Mouse (Mus musculus): Measurements from ENCODE around the gene Acad8.

Acad8 gene

DNA sequence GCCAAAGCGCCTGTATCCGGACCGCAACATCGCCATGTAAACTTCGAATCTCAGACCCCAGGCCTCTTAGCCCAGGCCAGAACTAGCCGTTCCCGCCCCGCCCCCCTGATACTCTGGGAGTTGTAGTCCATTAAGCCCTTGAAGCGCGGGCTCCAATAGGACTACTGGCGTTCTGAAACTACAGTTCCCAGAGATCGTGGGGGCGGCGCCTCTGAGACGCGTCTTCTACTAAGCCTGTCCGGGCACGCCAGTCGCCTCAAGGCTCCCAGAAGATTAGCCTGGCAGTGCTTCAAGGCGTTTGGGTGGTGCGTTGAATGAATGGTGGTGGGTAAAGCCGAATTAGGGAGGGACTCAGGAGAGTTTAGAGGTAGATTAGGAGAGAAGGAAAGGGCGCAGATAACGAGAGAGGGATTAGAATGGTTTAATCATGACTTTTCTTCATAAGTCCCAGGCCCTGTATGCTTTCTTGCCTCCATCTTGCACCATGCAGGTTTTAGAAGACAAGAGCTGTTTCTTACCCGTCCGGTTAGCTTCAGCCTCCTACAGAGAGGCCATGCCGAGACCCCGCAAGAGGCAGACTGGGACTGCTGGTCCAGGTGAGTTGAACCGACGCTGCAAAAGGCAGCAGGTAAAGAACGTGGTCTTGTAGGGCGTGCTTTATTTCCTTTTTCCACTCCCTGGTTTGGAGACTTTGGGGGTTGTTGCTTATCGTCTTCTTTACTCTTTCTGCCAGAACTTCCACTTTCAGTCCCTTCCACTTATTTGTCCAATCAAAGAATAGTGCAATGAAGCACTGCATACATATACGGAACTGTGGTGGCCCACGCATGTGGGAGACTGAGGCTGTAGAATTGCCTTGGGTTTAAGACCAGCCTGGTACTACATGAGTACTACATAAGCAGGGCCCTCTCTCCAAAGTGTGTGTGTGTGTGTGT, at the start of gene Acad8, which contains the start of gene Thyn1:
Gene Acad8 (minus strand): TSS at position 106 of the 935 bp plus-strand sequence.
Gene Thyn1 (plus strand): TSS at position 250 of the 935 bp plus-strand sequence.
- DNase-seq (ENCODE audit: low spot score): peak; percentile 98

- no peak for DNase-seq (ENCODE audit: low spot score)
Measured at GRCm38 (mm10) chr9:27043892-27044291, 44.5 kb upstream of the Acad8 start.

DNA sequence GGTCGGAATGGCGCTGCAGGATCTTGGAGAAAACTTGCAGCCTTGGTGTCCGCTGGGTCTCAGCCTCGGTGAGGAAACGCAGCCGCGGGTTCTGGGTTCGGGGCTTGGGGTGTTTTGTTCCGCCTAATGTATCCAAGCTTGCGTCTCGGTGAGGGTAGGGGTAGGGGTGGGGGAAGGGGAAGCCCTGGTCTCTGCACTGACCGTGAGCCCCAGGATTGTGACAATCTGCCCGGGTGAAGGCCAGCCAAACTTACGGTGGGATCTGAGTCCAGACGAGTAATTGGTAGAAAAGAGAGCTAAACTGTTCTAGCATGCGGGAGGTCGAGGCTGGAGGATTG, 31.4 kb upstream of the Acad8 start:
- no peak for DNase-seq (ENCODE audit: low spot score)

GRCm38 (mm10) chr9:27029828-27030762, 30.7 kb upstream of the Acad8 start, which contains the start of the genes Vps26b and Ncapd3:
TSS of gene Vps26b (minus strand) at chr9:27030065.
TSS of gene Ncapd3 (plus strand) at chr9:27030175.
- peak; percentile 98 for DNase-seq (ENCODE audit: low spot score)

GRCm38 (mm10) chr9:27029022-27029827, 29.9 kb upstream of the Acad8 start:
- peak; percentile 38 for DNase-seq (ENCODE audit: low spot score)

GRCm38 (mm10) chr9:27026708-27027107, 27.3 kb upstream of the Acad8 start:
- DNase-seq (ENCODE audit: low spot score): no peak

DNA sequence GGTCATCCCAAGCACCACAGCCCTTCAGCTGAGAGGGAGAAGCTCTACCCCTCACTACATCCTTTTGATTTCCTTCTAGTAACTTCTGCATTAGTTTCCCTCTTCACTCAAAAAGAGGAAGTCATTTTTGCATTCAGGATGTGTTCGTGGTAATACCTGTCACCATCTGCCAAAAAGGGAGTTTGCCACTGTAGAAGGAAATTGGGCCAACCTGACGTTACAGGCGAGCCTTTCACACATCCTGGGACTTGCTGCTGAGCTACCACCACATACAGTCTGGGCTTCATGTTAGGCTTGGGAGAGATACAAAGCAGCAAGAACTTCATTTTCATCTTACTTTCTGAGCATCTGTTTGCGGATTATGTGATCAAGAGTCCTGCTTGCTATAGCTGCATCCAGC, 24.3 kb upstream of the Acad8 start:
- no peak for DNase-seq (ENCODE audit: low spot score)

- no peak for DNase-seq (ENCODE audit: low spot score)
Measured at GRCm38 (mm10) chr9:27018961-27019360, 19.6 kb upstream of the Acad8 start.

DNA sequence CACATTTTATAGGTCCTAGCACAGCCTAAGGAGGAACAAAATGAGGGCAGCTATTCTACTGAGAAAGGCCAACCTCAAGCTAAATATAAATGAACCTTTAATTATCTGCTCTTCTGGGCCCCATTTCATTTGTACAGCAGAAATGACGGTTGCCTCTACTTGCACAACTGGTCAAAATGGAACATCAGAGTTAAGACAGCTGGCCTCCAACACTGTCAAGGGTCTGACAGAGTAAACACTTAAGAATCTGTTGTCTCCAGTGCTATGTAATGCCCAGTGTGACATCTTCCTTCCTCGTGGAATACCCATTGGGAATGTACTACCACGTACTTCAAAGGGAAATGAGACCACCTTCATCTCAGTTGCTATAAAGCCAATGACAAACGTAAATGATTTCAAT, 12.2 kb upstream of the Acad8 start:
- no peak for DNase-seq (ENCODE audit: low spot score)

GRCm38 (mm10) chr9:27009231-27009630, 9.9 kb upstream of the Acad8 start:
- no peak for DNase-seq (ENCODE audit: low spot score)

DNA sequence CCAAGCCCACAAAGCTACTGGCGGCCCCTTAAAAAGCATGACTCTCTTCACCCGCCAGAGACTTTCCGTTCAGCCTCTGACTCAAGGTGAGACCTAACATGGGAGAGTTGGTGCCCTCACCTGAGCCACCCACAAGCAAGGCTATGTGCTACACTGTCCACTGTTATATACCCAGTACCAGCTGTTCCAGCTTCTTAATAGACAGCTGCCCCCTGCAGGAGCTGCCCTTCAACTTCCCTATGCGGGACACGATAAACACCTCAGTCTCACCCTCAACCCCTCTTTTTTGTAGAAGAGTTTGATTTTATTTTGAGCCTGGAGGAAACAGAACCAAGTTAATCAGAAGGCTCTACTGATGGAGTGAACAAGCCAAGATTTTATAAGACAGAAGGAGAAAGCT, 7.5 kb upstream of the Acad8 start:
- no peak for DNase-seq (ENCODE audit: low spot score)

GRCm38 (mm10) chr9:27005933-27006332, 6.6 kb upstream of the Acad8 start:
- DNase-seq (ENCODE audit: low spot score): no peak

DNA sequence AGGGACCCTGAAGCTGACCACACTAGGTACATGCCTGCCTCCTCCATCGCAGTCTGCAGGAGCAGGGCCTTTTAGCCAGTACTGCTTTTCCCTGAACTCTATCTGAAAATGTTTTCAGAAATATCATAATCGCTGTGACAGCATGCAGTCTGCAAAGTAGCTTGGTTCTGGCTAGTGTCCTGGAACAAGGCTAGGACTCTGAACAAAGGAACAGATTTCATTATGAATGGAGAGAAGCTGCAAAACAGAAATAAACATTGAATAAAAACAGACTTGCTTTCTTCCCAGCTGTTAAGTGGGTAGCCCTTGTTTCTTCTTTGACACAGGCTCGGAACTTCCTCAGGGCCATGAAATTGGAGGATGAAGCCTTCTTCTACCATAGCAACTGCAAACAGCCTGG, 5.9 kb upstream of the Acad8 start:
- no peak for DNase-seq (ENCODE audit: low spot score)

DNA sequence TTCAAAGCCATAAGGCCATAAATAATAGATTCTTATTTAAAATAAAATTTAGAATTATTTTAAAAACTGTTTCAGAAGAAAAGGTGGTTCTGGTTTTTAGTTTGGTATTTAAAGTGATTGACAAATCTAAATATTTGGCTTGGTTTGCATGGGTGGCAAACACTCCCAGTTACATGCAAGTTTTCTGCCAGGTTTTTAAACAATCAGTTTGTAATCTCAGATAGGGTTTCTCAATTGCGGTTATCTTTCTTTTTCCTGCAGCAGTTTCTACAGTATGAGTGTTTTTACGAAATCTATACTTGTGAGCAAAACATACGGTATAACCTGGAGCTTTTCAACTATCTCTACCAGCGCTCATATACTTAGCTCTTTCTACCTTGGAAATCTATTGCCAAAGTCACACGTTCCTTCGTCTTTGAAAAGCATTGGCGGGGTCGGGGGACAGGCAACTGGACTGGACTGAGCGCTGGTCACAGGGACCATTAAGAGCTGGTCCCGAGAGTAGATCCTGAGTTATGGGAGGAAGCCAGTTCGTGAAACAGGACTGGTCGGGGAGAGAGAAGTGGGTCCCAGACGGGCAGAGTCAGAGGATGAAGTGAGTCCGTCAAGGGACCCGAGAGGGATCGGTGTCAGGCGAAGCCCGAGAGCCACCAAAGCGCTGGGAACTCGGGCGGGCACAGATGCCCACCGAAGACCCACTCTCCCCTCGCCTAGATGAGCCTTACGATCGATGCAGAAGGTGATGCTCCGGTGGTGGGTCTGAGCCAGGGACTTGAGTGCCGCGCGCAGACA, 501 bp downstream of the Acad8 start:
- DNase-seq (ENCODE audit: low spot score): peak; percentile 43

- no peak for DNase-seq (ENCODE audit: low spot score)
Measured at GRCm38 (mm10) chr9:26997501-26997900, 1.9 kb downstream of the Acad8 start.

DNA sequence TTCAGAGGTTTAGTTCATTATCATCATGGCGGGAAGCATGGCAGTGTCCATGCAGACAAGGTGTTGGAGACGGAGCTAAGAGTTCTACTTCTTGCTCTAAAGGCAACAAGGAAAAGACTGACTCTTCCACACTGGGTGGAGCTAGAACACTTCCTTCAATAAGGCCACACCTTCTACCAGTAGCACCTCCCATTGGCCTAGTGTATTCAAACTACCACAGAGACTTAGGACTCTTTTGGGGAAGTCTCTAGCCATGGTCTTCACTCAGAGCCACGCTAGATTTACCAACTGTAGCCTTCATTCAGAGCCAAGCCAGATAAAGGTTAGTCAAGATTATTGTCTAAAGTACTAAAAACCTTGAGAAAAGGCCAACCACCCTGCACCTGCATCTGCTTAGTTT, 2.3 kb downstream of the Acad8 start:
- no peak for DNase-seq (ENCODE audit: low spot score)

- DNase-seq (ENCODE audit: low spot score): no peak
Measured at GRCm38 (mm10) chr9:26993900-26994299, 5.5 kb downstream of the Acad8 start.

DNA sequence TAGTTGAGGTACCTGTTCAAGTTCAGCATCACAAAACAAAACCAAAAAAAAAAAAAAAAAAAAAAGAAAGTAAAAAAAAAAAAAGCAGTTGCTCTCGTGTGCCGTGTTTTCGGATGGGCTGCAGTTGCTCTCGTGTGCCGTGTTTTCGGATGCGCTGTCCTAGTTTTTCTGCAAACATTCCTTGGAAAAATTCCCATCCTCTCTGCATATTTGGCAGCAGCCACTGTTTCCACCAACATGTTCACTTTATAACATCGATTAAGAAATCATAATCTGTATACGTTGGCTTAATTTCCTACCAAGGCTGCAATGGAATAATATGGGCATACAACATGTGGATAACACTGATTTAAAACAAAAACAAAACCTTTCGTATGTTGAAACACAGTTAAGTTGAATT, 6.2 kb downstream of the Acad8 start:
- no peak for DNase-seq (ENCODE audit: low spot score)

DNA sequence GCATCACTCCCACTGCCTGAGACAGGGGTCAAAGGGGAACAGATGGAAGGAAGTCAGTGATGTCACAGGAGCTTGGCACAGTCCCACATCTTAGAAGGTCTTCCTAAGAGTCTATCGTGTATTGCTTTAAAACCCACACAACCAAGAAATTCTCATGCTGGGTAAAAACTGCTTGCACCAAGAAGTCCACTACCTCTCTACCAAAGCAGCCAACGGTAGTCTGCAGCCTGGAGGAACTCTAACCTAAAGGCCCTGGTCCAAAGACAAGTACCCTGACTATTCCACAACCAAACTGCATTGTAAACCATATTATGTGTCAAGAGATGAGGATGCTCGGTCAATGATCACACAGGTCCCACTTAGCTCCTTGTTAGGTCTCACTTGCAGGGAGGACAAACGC, 9.2 kb downstream of the Acad8 start:
- DNase-seq (ENCODE audit: low spot score): no peak

DNA sequence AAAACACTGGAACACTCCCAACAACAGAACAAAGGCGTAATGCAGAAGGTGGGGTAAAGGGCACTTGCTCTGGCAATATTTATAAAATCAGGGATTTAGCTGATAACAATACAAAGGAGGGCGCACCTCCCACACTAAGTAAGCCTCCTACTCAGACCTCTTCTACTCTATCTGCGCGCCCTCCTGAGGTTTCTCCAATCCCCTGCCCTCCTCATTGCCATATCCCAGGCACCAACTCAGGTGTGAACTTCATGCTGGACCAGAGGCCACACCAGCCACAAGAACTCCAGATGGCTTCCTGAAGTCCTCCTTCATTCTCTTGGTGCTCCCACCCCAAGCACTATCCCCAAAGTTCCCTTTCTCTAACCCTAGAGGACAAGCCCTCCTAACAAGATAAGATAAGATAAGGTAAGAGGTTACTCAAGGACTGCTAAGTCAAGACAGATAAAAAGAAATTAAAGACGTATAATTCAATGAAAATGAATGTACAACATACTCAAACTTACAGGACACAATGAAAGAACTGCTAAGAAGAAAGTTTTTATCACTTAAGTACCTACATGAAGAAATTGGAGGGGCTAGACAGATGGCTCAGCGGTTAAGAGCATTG, 13.6 kb downstream of the Acad8 start:
- DNase-seq (ENCODE audit: low spot score): no peak

Data from adipocyte (in vitro differentiated cells).